1 mouse cellular context compared by ENCODE assay signal in the genomic region with DNA sequence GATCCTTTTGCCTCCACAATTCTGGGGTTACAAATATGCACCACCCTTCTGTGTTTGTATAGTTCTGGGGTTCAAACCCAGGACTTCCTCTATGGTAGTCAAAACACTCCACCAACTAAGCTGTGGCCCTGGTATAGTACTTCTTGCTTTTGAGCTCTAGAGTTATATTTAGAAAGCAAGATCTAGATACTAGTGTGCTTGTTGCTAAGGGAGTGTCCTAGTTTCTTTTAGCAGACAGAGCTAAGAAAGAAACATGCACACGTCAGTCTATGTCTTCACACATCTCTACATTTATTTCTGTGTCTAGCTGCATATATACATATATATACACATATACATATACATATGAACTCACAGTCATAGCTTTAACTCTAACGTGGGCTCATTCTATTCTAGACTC.
TF ChIP-seq lines count a peak whose summit lies in the region.

No protein-coding gene starts in this region.

TF ChIP-seq in CH12.LX, 34 proteins besides CTCF, POLR2A, EP300 and RAD21 (continued from another document):
- TF ChIP-seq CHD2 (IDR thresholded peaks at IDR 0.05; ENCODE audit: low read length) (no peak), JUN (IDR thresholded peaks at IDR 0.05; ENCODE audit: insufficient read depth, low read depth, low read length) (no peak)
